Mouse (Mus musculus) right cerebral cortex, postnatal 14 days (tissue): ENCODE results near the gene Zscan4b.
"Not testable (repeated sequence)": the region's sequence is repeated elsewhere in the genome, so short reads cannot be mapped to it uniquely, and the experiment has no call there.

Source experiments
- DNase-seq: peaks from one replicate; pipeline ENCODE4 v3.0.0; 2022

Gene Zscan4b

DNA sequence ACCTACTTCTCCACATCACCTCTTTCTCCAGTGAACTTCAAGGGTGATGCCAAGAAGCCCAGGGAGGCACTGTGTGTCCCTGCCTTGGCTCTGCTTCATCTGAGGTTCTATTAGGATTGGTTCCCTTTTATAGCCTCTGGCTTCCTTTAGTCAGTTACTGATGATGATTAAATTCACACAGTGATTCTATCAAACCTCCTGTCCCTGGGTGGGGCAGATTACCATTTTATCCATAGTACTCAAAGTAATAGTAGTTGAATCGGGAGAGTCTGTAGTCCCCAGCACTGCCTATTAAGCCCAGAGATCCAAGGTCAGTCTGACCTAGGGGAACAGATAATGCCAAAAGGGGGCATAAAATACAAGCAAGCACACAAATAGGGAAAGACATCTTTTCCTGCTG, at the start of gene Zscan4b:
Gene Zscan4b, minus strand, starts transcription at position 101 of the 400 bp plus-strand sequence.
- DNase-seq, result not testable (repeated sequence)
